Mouse (Mus musculus): ENCODE measurements around the gene Ppp2r1b.
"Not testable (repeated sequence)": the region's sequence is repeated elsewhere in the genome, so short reads cannot be mapped to it uniquely, and the experiment has no call there.

Ppp2r1b gene

GRCm38 (mm10) chr9:50845081-50845480 is at the start of gene Ppp2r1b:
Gene Ppp2r1b (plus strand): TSS chr9:50845301.
- no peak for DNase-seq (ENCODE audit: low spot score in 2 of 2)

- DNase-seq (ENCODE audit: low spot score in 2 of 2): no peak
These were observed 48.3 kb upstream of the Ppp2r1b start for GRCm38 (mm10) chr9:50796776-50797175.

- no peak for DNase-seq (ENCODE audit: low spot score in 2 of 2)
These were observed 47.5 kb upstream of the Ppp2r1b start for GRCm38 (mm10) chr9:50797641-50798040.

- no peak for DNase-seq (ENCODE audit: low spot score in 2 of 2)
These were observed 46.7 kb upstream of the Ppp2r1b start for GRCm38 (mm10) chr9:50798368-50798767.

GRCm38 (mm10) chr9:50800985-50801384 is 44.1 kb upstream of the Ppp2r1b start:
- DNase-seq (ENCODE audit: low spot score in 2 of 2): no peak

GRCm38 (mm10) chr9:50803055-50803671 is 41.9 kb upstream of the Ppp2r1b start:
- DNase-seq (ENCODE audit: low spot score in 2 of 2): no peak

GRCm38 (mm10) chr9:50808471-50808870 is 36.6 kb upstream of the Ppp2r1b start:
- DNase-seq (ENCODE audit: low spot score in 2 of 2): no peak

- DNase-seq (ENCODE audit: low spot score in 2 of 2): no peak
These were observed 36.0 kb upstream of the Ppp2r1b start for GRCm38 (mm10) chr9:50809146-50809545.

- no peak for DNase-seq (ENCODE audit: low spot score in 2 of 2)
These were observed 33.9 kb upstream of the Ppp2r1b start for GRCm38 (mm10) chr9:50811187-50811586.

GRCm38 (mm10) chr9:50811746-50812145 is 33.4 kb upstream of the Ppp2r1b start:
- no peak for DNase-seq (ENCODE audit: low spot score in 2 of 2)

- DNase-seq (ENCODE audit: low spot score in 2 of 2): no peak
These were observed 31.3 kb upstream of the Ppp2r1b start for GRCm38 (mm10) chr9:50813796-50814195.

- DNase-seq (ENCODE audit: low spot score in 2 of 2): no peak
These were observed 29.4 kb upstream of the Ppp2r1b start for GRCm38 (mm10) chr9:50815666-50816065.

- DNase-seq (ENCODE audit: low spot score in 2 of 2): no peak
These were observed 28.6 kb upstream of the Ppp2r1b start for GRCm38 (mm10) chr9:50816512-50816911.

GRCm38 (mm10) chr9:50818050-50818449 is 27.1 kb upstream of the Ppp2r1b start:
- DNase-seq (ENCODE audit: low spot score in 2 of 2): no peak

GRCm38 (mm10) chr9:50819716-50820115 is 25.4 kb upstream of the Ppp2r1b start:
- no peak for DNase-seq (ENCODE audit: low spot score in 2 of 2)

GRCm38 (mm10) chr9:50821651-50822050 is 23.4 kb upstream of the Ppp2r1b start:
- DNase-seq (ENCODE audit: low spot score in 2 of 2): no peak

GRCm38 (mm10) chr9:50822216-50822615 is 22.9 kb upstream of the Ppp2r1b start:
- no peak for DNase-seq (ENCODE audit: low spot score in 2 of 2)

GRCm38 (mm10) chr9:50823779-50824453 is 21.2 kb upstream of the Ppp2r1b start:
- no peak for DNase-seq (ENCODE audit: low spot score in 2 of 2)

GRCm38 (mm10) chr9:50831514-50831913 is 13.6 kb upstream of the Ppp2r1b start:
- no peak for DNase-seq (ENCODE audit: low spot score in 2 of 2)

GRCm38 (mm10) chr9:50832162-50832561 is 12.9 kb upstream of the Ppp2r1b start:
- no peak for DNase-seq (ENCODE audit: low spot score in 2 of 2)

- not testable (repeated sequence) for DNase-seq (ENCODE audit: low spot score in 2 of 2)
These were observed 12.5 kb upstream of the Ppp2r1b start for GRCm38 (mm10) chr9:50832582-50832981.

GRCm38 (mm10) chr9:50833786-50834185 is 11.3 kb upstream of the Ppp2r1b start:
- no peak for DNase-seq (ENCODE audit: low spot score in 2 of 2)

- DNase-seq (ENCODE audit: low spot score in 2 of 2): no peak
These were observed 9.9 kb upstream of the Ppp2r1b start for GRCm38 (mm10) chr9:50835068-50835705.
